Mouse (Mus musculus) heart, embryonic 11.5 days (tissue): ENCODE measurements at regions not wholly inside any gene's neighbourhood (a gene's known extent, or its start where the extent isn't known, plus 50 kb on each side); places are given as distances from the start of the nearest gene placed in this dataset.

ENCODE experiments used
- ATAC-seq: fragments of 200-750 bp; cut with Nextera tagmentation; replicated peaks from 2 replicates; pipeline ENCODE4 v1.8.0; 2017; ENCODE audit warnings: moderate library complexity; ENCODE audit not compliant: insufficient number of reproducible peaks, low FRiP score, low TSS enrichment
- H3K27ac ChIP-seq: fragments of 300-500 bp; sonication (generic); 2 replicates; pipeline ENCODE4 v1.5.1; 2014; ENCODE audit warnings: mild to moderate bottlenecking, low read depth, low read length
- H3K27me3 ChIP-seq: fragments of 300-500 bp; sonication (generic); 2 replicates; pipeline ENCODE4 v1.6.1; 2014; ENCODE audit warnings: mild to moderate bottlenecking, low read length, mixed read lengths; ENCODE audit not compliant: control insufficient read depth, insufficient read depth
- H3K36me3 ChIP-seq: fragments of 300-500 bp; sonication (generic); 2 replicates; pipeline ENCODE4 v1.6.1; 2014; ENCODE audit warnings: mild to moderate bottlenecking, low read length, moderate library complexity, mixed read lengths; ENCODE audit not compliant: control insufficient read depth, insufficient read depth
- H3K4me1 ChIP-seq: fragments of 300-500 bp; sonication (generic); 2 replicates; pipeline ENCODE4 v1.6.1; 2014; ENCODE audit warnings: low read length; ENCODE audit not compliant: control insufficient read depth, insufficient read depth
- H3K4me2 ChIP-seq: fragments of 300-500 bp; sonication (generic); 2 replicates; pipeline ENCODE4 v1.6.1; 2014; ENCODE audit warnings: mild to moderate bottlenecking, moderate library complexity
- H3K4me3 ChIP-seq: fragments of 300-500 bp; sonication (generic); 2 replicates; pipeline ENCODE4 v1.5.1; 2014; ENCODE audit warnings: low read depth, low read length
- H3K9ac ChIP-seq: fragments of 300-500 bp; sonication (generic); 2 replicates; pipeline ENCODE4 v1.6.1; 2014; ENCODE audit warnings: mild to moderate bottlenecking, low read depth, low read length, moderate library complexity
- H3K9me3 ChIP-seq: fragments of 300-500 bp; sonication (generic); replicated peaks from 2 replicates; pipeline ENCODE4 v1.6.1; 2016; ENCODE audit warnings: low read length; ENCODE audit not compliant: control insufficient read depth
- WGBS: fragments of 180-500 bp; shearing (Covaris S2); extraction: QIAGEN DNeasy Blood & Tissue Kit; methylation state at CpG from one replicate; pipeline ENCODE4 v1.1.7; 2014; ENCODE audit not compliant: insufficient replicate concordance; 5-methylcytosine and 5-hydroxymethylcytosine counted together

- H3K4me2 ChIP-seq, result peak overlapping the region; percentile 17
Observed at GRCm38 (mm10) chr1:153601928-153602631, 50.7 kb upstream of the Rgs8 start.

DNA sequence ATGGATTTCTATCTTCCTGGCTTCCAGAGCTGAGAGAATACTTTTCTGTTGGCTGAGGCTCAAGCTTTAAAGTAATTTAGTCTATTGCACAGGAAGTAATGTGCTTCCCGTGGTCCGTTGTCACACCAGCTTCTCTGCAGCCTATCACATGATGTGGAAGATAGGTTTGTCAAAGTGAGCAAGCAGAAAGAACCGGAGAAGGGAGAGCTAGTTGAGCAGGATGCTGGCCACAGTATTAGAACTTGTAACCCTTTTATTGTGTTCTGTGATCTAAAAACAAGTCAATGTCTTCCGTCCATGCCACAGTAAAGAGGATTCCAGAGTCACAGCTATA, 50.2 kb upstream of the Rgs8 start:
- H3K4me3 ChIP-seq, result no peak overlapping the region
- no peaks in the 10 kb centered on the region for H3K27me3 ChIP-seq
- peaks cover 8% of the 10 kb centered on the region for H3K4me1 ChIP-seq
- H3K36me3 ChIP-seq, result no peaks in the 10 kb centered on the region
- H3K9me3 ChIP-seq, result no peaks in the 10 kb centered on the region
- peak overlapping the region; percentile 17; the same call in 1 of the 2 replicates for H3K4me2 ChIP-seq
- H3K9ac ChIP-seq, result no peak overlapping the region
- H3K27ac ChIP-seq, result no peak overlapping the region
- no peak for ATAC-seq
- 42% methylated on average over 4 of the region's 4 CpGs for WGBS

More at GRCm38 (mm10) chr1:153601928-153602631, 50.7 kb upstream of the Rgs8 start:
- WGBS, result 31% methylated on average over 13 of the region's 13 CpGs
- no peak overlapping the region for H3K4me3 ChIP-seq
- H3K9ac ChIP-seq, result no peak overlapping the region
- H3K36me3 ChIP-seq, result no peaks in the 10 kb centered on the region
- peaks cover 8% of the 10 kb centered on the region for H3K4me1 ChIP-seq
- no peak overlapping the region for H3K27ac ChIP-seq
- ATAC-seq, result no peak
- no peaks in the 10 kb centered on the region for H3K9me3 ChIP-seq
- H3K27me3 ChIP-seq, result no peaks in the 10 kb centered on the region
